Mouse (Mus musculus) adrenal gland, adult 8-10 months (tissue): Measurements from ENCODE around the gene Gm6904. TPM values are rescaled to one million over a fixed set of nuclear protein-coding genes. Genes with fewer than 3 reads are reported as not detected.

Experiments
- total RNA-seq, 4 experiments: library from RNA; stranded (reverse); gene quantifications; 2 replicates each; pipeline ENCODE4 v1.2.4; 2022

Gene Gm6904
- total RNA-seq, 4 experiments from 2014 or later: not detected

Other genes with a start within 250 kb of the Gm6904 start
- gene 1700129C05Rik, start 117.3 kb downstream of the Gm6904 start, total RNA-seq: not detected
- not detected for gene Gm5142, start 81.5 kb downstream of the Gm6904 start, total RNA-seq
- gene Rcbtb1, start 59.0 kb downstream of the Gm6904 start, total RNA-seq: 10 to 100 TPM; 41.0 to 46.6 (median 44.5) TPM
- under 1 TPM; 0.35 to 0.81 (median 0.61) TPM for gene Phf11a, start 37.3 kb upstream of the Gm6904 start, total RNA-seq
- gene Phf11b, start 81.1 kb upstream of the Gm6904 start, total RNA-seq: 1 to 10 TPM; 1.6 to 4.6 (median 3.0) TPM
- gene Phf11d, start 105.3 kb upstream of the Gm6904 start, total RNA-seq: 1 to 10 TPM; 3.3 to 7.5 (median 5.5) TPM
- 1 to 10 TPM in 1 of 4 experiments, under 1 TPM in 3; 0.52 to 1.1 (median 0.80) TPM for gene Phf11c, start 135.2 kb upstream of the Gm6904 start, total RNA-seq
- 1 to 10 TPM; 5.6 to 9.9 (median 7.4) TPM for gene Setdb2, start 180.7 kb upstream of the Gm6904 start, total RNA-seq
- gene Cab39l, start 180.8 kb upstream of the Gm6904 start, total RNA-seq: 10 to 100 TPM; 31.7 to 46.4 (median 42.3) TPM